Mouse (Mus musculus) embryonic fibroblast, embryonic 13.5 days (primary cell): ENCODE data around the gene Vars.
"Not testable (repeated sequence)": the region's sequence is repeated elsewhere in the genome, so short reads cannot be mapped to it uniquely, and the experiment has no call there.

ENCODE experiments used
- CTCF ChIP-seq: IDR thresholded peaks from 2 replicates; pipeline ENCODE4 v1.5.1; 2011; ENCODE audit warnings: mild to moderate bottlenecking, control low read depth, low read length, moderate library complexity, borderline replicate concordance; ENCODE audit not compliant: insufficient read depth
- POLR2A ChIP-seq: IDR thresholded peaks from 2 replicates; pipeline ENCODE4 v1.6.1; 2011; ENCODE audit warnings: low read depth, mild to moderate bottlenecking, control low read depth, low read length, moderate library complexity

- TF ChIP-seq POLR2A, CTCF: not testable (repeated sequence)
Observed at GRCm38 (mm10) chr17:35033703-35034102, 32.9 kb downstream of the Vars start.
